Mouse (Mus musculus) E14TG2a.4 (cell line): Measurements from ENCODE around the gene Mydgf.

Source experiments
- CTCF ChIP-seq: conservative IDR thresholded peaks from 2 replicates; pipeline ENCODE4 v1.5.1; 2014; ENCODE audit warnings: low read length
- NANOG ChIP-seq: IDR thresholded peaks from 2 replicates; pipeline ENCODE4 v1.6.1; 2014; ENCODE audit warnings: borderline replicate concordance, low read length, mixed read lengths
- POU5F1 ChIP-seq: IDR thresholded peaks from 2 replicates; pipeline ENCODE4 v1.6.1; 2014; ENCODE audit warnings: low read length, borderline replicate concordance

- no peak for TF ChIP-seq CTCF
- no peak for TF ChIP-seq NANOG
- TF ChIP-seq POU5F1: no peak
Measured at GRCm38 (mm10) chr17:56233389-56233788, 49.7 kb upstream of the Mydgf start.
